Mouse (Mus musculus): Measurements from ENCODE around the gene Wdr24. TPM values are rescaled to one million over a fixed set of nuclear protein-coding genes. Genes with fewer than 3 reads are reported as not detected.
A peak's percentile ranks its signal among the peaks of the same experiment; 100 is the strongest.

Wdr24 gene
- total and polyA plus RNA-seq, 3 experiments = 19.1 to 38.3 (median 20.8) TPM

GRCm38 (mm10) chr17:25831451-25832281, 8.2 kb downstream of the Wdr24 start:
- DNase-seq = peak; percentile 82

- peak; percentile 100 for DNase-seq
These were observed 9.2 kb downstream of the Wdr24 start for GRCm38 (mm10) chr17:25832436-25833290.

GRCm38 (mm10) chr17:25833291-25833663, 9.8 kb downstream of the Wdr24 start, which contains the start of gene Stub1:
Gene Stub1, minus strand, starts transcription at chr17:25833404.
- peak; percentile 97 for DNase-seq

GRCm38 (mm10) chr17:25833961-25834594, 10.7 kb downstream of the Wdr24 start:
- peak; percentile 68 for DNase-seq

GRCm38 (mm10) chr17:25834595-25835222, 11.3 kb downstream of the Wdr24 start:
- DNase-seq = no peak

GRCm38 (mm10) chr17:25835301-25835700, 11.9 kb downstream of the Wdr24 start:
- DNase-seq = no peak

GRCm38 (mm10) chr17:25835816-25836215, 12.4 kb downstream of the Wdr24 start:
- DNase-seq = peak; percentile 42

GRCm38 (mm10) chr17:25836397-25837075, 13.1 kb downstream of the Wdr24 start:
- DNase-seq = no peak

GRCm38 (mm10) chr17:25837076-25837410, 13.6 kb downstream of the Wdr24 start, which contains the start of gene Rhbdl1:
Gene Rhbdl1, minus strand, starts transcription at chr17:25837295.
- peak; percentile 93 for DNase-seq

- no peak for DNase-seq
These were observed 14.1 kb downstream of the Wdr24 start for GRCm38 (mm10) chr17:25837533-25837932.

GRCm38 (mm10) chr17:25838904-25839303, 15.5 kb downstream of the Wdr24 start:
- DNase-seq = no peak

GRCm38 (mm10) chr17:25839455-25840235, 16.2 kb downstream of the Wdr24 start:
- no peak for DNase-seq

- no peak for DNase-seq
These were observed 17.1 kb downstream of the Wdr24 start for GRCm38 (mm10) chr17:25840519-25840918.

- no peak for DNase-seq
These were observed 17.9 kb downstream of the Wdr24 start, which contains the start of gene Gm20683 for GRCm38 (mm10) chr17:25841117-25841880. Gene Gm20683, minus strand, starts transcription at chr17:25841763.

GRCm38 (mm10) chr17:25842509-25842908, 19.1 kb downstream of the Wdr24 start:
- DNase-seq = no peak

GRCm38 (mm10) chr17:25843122-25843521, 19.7 kb downstream of the Wdr24 start:
- DNase-seq = no peak

GRCm38 (mm10) chr17:25843636-25844395, 20.4 kb downstream of the Wdr24 start:
- peak; percentile 55 for DNase-seq

GRCm38 (mm10) chr17:25844396-25844901, 21.0 kb downstream of the Wdr24 start, which contains the start of gene Rhot2:
Gene Rhot2, minus strand, starts transcription at chr17:25844851.
- DNase-seq = peak; percentile 97

Data from adrenal gland, adult 2 months (tissue).